Mouse (Mus musculus) stomach, embryonic 14.5 days (tissue): ENCODE measurements around the gene Armc5. TPM values are rescaled to one million over a fixed set of nuclear protein-coding genes. Genes with fewer than 3 reads are reported as not detected.

Experiments used
- ATAC-seq: fragments of 200-750 bp; cut with Nextera tagmentation; 2 replicates; pipeline ENCODE4 v1.8.0; 2017; ENCODE audit warnings: low read depth, moderate TSS enrichment; ENCODE audit not compliant: insufficient number of reproducible peaks, insufficient read depth, low FRiP score
- H3K27ac ChIP-seq: fragments of 300-500 bp; sonication (generic); 2 replicates; pipeline ENCODE4 v1.5.1; 2014; ENCODE audit warnings: mild to moderate bottlenecking, low read length, moderate library complexity, mixed read lengths
- H3K27me3 ChIP-seq: fragments of 300-500 bp; sonication (generic); 2 replicates; pipeline ENCODE4 v1.6.1; 2014; ENCODE audit warnings: low read length, control low read depth, mixed read lengths; ENCODE audit not compliant: control insufficient read depth, insufficient read depth
- H3K36me3 ChIP-seq: fragments of 300-500 bp; sonication (generic); 2 replicates; pipeline ENCODE4 v1.6.1; 2014; ENCODE audit warnings: mild to moderate bottlenecking, control low read depth, low read length, moderate library complexity, mixed read lengths; ENCODE audit not compliant: control insufficient read depth, insufficient read depth
- H3K4me1 ChIP-seq: fragments of 300-500 bp; sonication (generic); 2 replicates; pipeline ENCODE4 v1.6.1; 2014; ENCODE audit warnings: low read length, control low read depth, mixed read lengths; ENCODE audit not compliant: control insufficient read depth, insufficient read depth
- H3K4me2 ChIP-seq: fragments of 300-500 bp; sonication (generic); replicated peaks from 2 replicates; pipeline ENCODE4 v1.6.1; 2014; ENCODE audit warnings: low read depth, low read length, control low read depth
- H3K4me3 ChIP-seq: fragments of 300-500 bp; sonication (generic); 2 replicates; pipeline ENCODE4 v1.5.1; 2014; ENCODE audit warnings: low read depth, low read length, control low read depth
- H3K9ac ChIP-seq: fragments of 300-500 bp; sonication (generic); replicated peaks from 2 replicates; pipeline ENCODE4 v1.6.1; 2014; ENCODE audit warnings: low read depth, mild to moderate bottlenecking, control low read depth, low read length, moderate library complexity, mixed read lengths
- H3K9me3 ChIP-seq: fragments of 300-500 bp; sonication (generic); 2 replicates; pipeline ENCODE4 v1.6.1; 2016; ENCODE audit warnings: low read depth, low read length, control low read depth; ENCODE audit not compliant: control insufficient read depth
- WGBS: fragments of 180-500 bp; shearing (Covaris S2); extraction: QIAGEN DNeasy Blood & Tissue Kit; methylation state at CpG from one replicate; pipeline ENCODE4 v1.1.7; 2014; 5-methylcytosine and 5-hydroxymethylcytosine counted together
- polyA plus RNA-seq: library from polyadenylated mRNA; unstranded; fragments of >200 nt; fragmentation: Nextera tagmentation; extraction: Ambion mirVana; gene quantifications from 2 replicates; pipeline ENCODE4 v1.2.1, GENCODE M21; 2014

Armc5 gene
- polyA plus RNA-seq, 1 experiment from 2014 or later = 11.5 TPM

- peak overlapping the region; percentile 68 for H3K4me2 ChIP-seq
- H3K36me3 ChIP-seq = peaks cover 30% of the 10 kb centered on the region
- peak overlapping the region; percentile 59 for H3K9ac ChIP-seq
- peak overlapping the region; percentile 48 for H3K4me3 ChIP-seq
- no peaks in the 10 kb centered on the region for H3K27me3 ChIP-seq
- H3K9me3 ChIP-seq = no peaks in the 10 kb centered on the region
- no peak for ATAC-seq
- peak overlapping the region; percentile 93; the same call in 1 of the 2 replicates for H3K27ac ChIP-seq
- peaks cover 21% of the 10 kb centered on the region for H3K4me1 ChIP-seq
- 77% methylated on average over 10 of the region's 10 CpGs for WGBS
These were observed 11.2 kb downstream of the Armc5 start for GRCm38 (mm10) chr7:128248081-128249042.

GRCm38 (mm10) chr7:128249998-128250397, 12.9 kb downstream of the Armc5 start:
- H3K4me3 ChIP-seq = no peak overlapping the region
- no peak overlapping the region for H3K9ac ChIP-seq
- H3K36me3 ChIP-seq = peaks cover 26% of the 10 kb centered on the region
- H3K27me3 ChIP-seq = no peaks in the 10 kb centered on the region
- no peak overlapping the region for H3K27ac ChIP-seq
- WGBS = 85% methylated on average over 5 of the region's 5 CpGs
- no peaks in the 10 kb centered on the region for H3K9me3 ChIP-seq
- H3K4me2 ChIP-seq = no peak overlapping the region
- peaks cover 21% of the 10 kb centered on the region for H3K4me1 ChIP-seq
- ATAC-seq = no peak

- H3K4me3 ChIP-seq = no peak overlapping the region; the same call in 1 of the 2 replicates
- H3K27me3 ChIP-seq = no peaks in the 10 kb centered on the region
- H3K4me1 ChIP-seq = peaks cover 19% of the 10 kb centered on the region
- H3K36me3 ChIP-seq = peaks cover 23% of the 10 kb centered on the region
- H3K4me2 ChIP-seq = peak overlapping the region; percentile 33
- ATAC-seq = no peak
- H3K9ac ChIP-seq = no peak overlapping the region
- H3K27ac ChIP-seq = no peak overlapping the region
- WGBS = 48% methylated on average over 12 of the region's 12 CpGs
- no peaks in the 10 kb centered on the region for H3K9me3 ChIP-seq
These were observed 14.8 kb downstream of the Armc5 start for GRCm38 (mm10) chr7:128251946-128252345.

GRCm38 (mm10) chr7:128252609-128253008, 15.5 kb downstream of the Armc5 start:
- Histone ChIP-seq H3K36me3 (peaks cover 23% of the 10 kb centered on the region), H3K4me3 (no peak overlapping the region), H3K27ac (no peak overlapping the region), H3K27me3 (no peaks in the 10 kb centered on the region), H3K4me2 (peak overlapping the region; percentile 33), H3K9ac (no peak overlapping the region), H3K9me3 (no peaks in the 10 kb centered on the region), H3K4me1 (peaks cover 21% of the 10 kb centered on the region)
- WGBS = 11% methylated on average over 24 of the region's 24 CpGs
- ATAC-seq = no peak

DNA sequence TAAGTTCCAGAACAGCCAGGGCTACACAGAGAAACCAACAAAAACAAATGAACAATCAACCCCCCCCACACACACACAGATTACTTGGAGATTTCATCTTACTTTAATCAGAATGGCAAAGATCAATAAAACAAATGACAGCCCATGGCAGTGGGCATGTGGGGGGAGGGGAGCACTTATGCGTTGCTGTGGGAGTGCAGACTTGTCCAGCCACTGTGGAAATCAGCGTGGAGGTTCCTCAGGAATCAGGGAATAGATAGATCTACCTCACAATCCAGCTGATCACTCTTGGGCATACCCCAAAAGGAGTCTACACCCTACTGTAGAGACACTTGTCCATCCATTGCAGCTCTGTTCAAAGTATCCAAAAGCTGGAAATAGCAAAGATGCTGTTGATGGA, 17.8 kb downstream of the Armc5 start:
- 53% methylated on average over 2 of the region's 2 CpGs for WGBS
- Histone ChIP-seq H3K4me1 (peaks cover 17% of the 10 kb centered on the region), H3K4me2 (no peak overlapping the region), H3K27ac (no peak overlapping the region), H3K9ac (no peak overlapping the region), H3K4me3 (no peak overlapping the region), H3K9me3 (no peaks in the 10 kb centered on the region), H3K36me3 (peaks cover 20% of the 10 kb centered on the region), H3K27me3 (no peaks in the 10 kb centered on the region)
- ATAC-seq = no peak

DNA sequence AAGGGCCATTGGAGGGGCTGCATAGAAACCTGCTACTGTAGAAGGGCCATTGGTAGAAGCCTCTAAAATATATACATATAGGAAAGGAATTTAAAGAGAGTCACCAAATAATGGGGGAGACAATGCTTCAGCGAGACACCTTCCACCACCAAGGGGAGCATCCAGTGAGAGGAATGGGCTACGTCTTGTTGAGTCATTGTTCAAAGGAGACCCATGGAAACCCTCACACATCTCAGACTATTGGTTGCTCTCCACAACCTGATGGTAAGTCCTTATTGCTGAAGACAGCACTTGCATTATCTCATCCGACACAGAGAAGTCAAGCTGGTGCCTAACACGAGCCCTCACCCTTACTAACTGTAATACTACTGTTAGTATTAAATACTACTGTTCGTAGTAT, 18.6 kb downstream of the Armc5 start:
- WGBS = 84% methylated on average over 5 of the region's 5 CpGs
- no peaks in the 10 kb centered on the region for H3K27me3 ChIP-seq
- peaks cover 17% of the 10 kb centered on the region for H3K4me1 ChIP-seq
- H3K9ac ChIP-seq = no peak overlapping the region
- H3K4me2 ChIP-seq = no peak overlapping the region
- ATAC-seq = no peak
- peaks cover 20% of the 10 kb centered on the region for H3K36me3 ChIP-seq
- no peak overlapping the region for H3K27ac ChIP-seq
- no peak overlapping the region for H3K4me3 ChIP-seq
- no peaks in the 10 kb centered on the region for H3K9me3 ChIP-seq

GRCm38 (mm10) chr7:128256783-128257334, 19.7 kb downstream of the Armc5 start:
- 30% methylated on average over 5 of the region's 5 CpGs for WGBS
- Histone ChIP-seq H3K4me1 (peaks cover 16% of the 10 kb centered on the region), H3K27ac (no peak overlapping the region), H3K36me3 (peaks cover 18% of the 10 kb centered on the region), H3K9me3 (no peaks in the 10 kb centered on the region), H3K4me2 (no peak overlapping the region), H3K9ac (no peak overlapping the region), H3K27me3 (no peaks in the 10 kb centered on the region), H3K4me3 (no peak overlapping the region)
- ATAC-seq = no peak

- Histone ChIP-seq H3K27ac (no peak within 1 kb of the TSS), H3K9me3 (no peaks in the 10 kb centered on the region), H3K9ac (no peak within 1 kb of the TSS), H3K27me3 (no peaks in the 10 kb centered on the region), H3K4me3 (no peak within 1 kb of the TSS), H3K4me1 (no peaks in the 10 kb centered on the region), H3K4me2 (no peak within 1 kb of the TSS), H3K36me3 (no peaks in the 10 kb centered on the region)
- WGBS = 76% methylated on average over 6 of the region's 6 CpGs
- ATAC-seq = no peak
These were observed 28.3 kb downstream of the Armc5 start, which contains the start of gene Slc5a2 for GRCm38 (mm10) chr7:128265411-128265810. TSS of gene Slc5a2 (plus strand) at chr7:128265657.
